Mouse (Mus musculus) bone marrow macrophage, adult 2 months (primary cell): Measurements from ENCODE around the gene Trappc3l.

ENCODE experiments used
- CTCF ChIP-seq: IDR thresholded peaks from 2 replicates; pipeline ENCODE4 v1.5.1; 2012; ENCODE audit warnings: low read depth, mild to moderate bottlenecking, low read length, moderate library complexity
- POLR2A ChIP-seq: IDR thresholded peaks from 2 replicates; pipeline ENCODE4 v1.6.1; 2012; ENCODE audit warnings: mild to moderate bottlenecking, low read depth, low read length, borderline replicate concordance

DNA sequence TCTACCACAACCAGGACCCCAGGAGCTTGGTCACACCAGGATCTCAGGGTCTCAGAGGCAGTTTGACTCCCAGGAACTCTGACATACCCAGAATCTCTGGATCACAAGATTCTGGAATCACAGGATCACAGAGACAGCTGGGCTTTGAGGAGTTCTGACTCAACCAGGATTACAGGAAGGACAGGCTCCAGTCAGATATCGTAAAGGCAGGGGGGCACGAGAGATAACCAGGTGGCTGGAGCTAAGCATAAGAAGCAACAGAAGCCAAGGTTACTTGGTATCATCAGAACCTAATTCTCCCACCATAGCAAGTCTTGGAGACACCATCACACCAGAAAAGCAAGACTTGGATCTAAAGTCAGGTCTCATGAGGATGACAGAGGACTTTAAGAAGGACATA, 104.3 kb downstream of the Trappc3l start:
- no peak for TF ChIP-seq CTCF
- no peak for TF ChIP-seq POLR2A
